Mouse (Mus musculus) C2C12 (cell line): ENCODE measurements around the gene Col23a1. TPM values are rescaled to one million over a fixed set of nuclear protein-coding genes. Genes with fewer than 3 reads are reported as not detected.

Experiments used
- H3K27me3 ChIP-seq: one replicate; pipeline ENCODE4 v1.6.1; 2011; ENCODE audit not compliant: control insufficient read depth, insufficient read depth, insufficient read length
- H3K36me3 ChIP-seq: one replicate; pipeline ENCODE4 v1.6.1; 2011; ENCODE audit not compliant: control insufficient read depth, insufficient read depth
- H3K4me3 ChIP-seq: one replicate; pipeline ENCODE4 v1.5.1; 2011; ENCODE audit warnings: mild to moderate bottlenecking, control low read depth; ENCODE audit not compliant: poor library complexity, insufficient read depth, severe bottlenecking
- H3K79me2 ChIP-seq: one replicate; pipeline ENCODE4 v1.6.1; 2011; ENCODE audit not compliant: control insufficient read depth, insufficient read depth
- H3K79me3 ChIP-seq: one replicate; pipeline ENCODE4 v1.6.1; 2011; ENCODE audit warnings: low read depth, control low read depth
- H3ac ChIP-seq: one replicate; pipeline ENCODE3; 2011; ENCODE audit warnings: low read depth; ENCODE audit not compliant: control insufficient read depth, insufficient read length
- CEBPB ChIP-seq: IDR thresholded peaks from one replicate; pipeline ENCODE4 v1.6.1; 2011; ENCODE audit warnings: low read depth, mild to moderate bottlenecking, control low read depth, moderate library complexity
- CTCF ChIP-seq: IDR thresholded peaks from one replicate; pipeline ENCODE4 v1.5.1; 2011; ENCODE audit not compliant: control insufficient read depth, insufficient read depth, insufficient read length
- FOSL1 ChIP-seq: IDR thresholded peaks from one replicate; pipeline ENCODE4 v1.8.0; 2011; ENCODE audit warnings: mild to moderate bottlenecking, low read length; ENCODE audit not compliant: poor library complexity, insufficient read depth, severe bottlenecking
- MAX ChIP-seq: IDR thresholded peaks from one replicate; pipeline ENCODE4 v1.6.1; 2011; ENCODE audit warnings: mild to moderate bottlenecking, control low read depth
- MYOD1 ChIP-seq: IDR thresholded peaks from one replicate; pipeline ENCODE4 v1.6.1; 2011; ENCODE audit warnings: low read depth; ENCODE audit not compliant: control insufficient read depth, insufficient read length
- MYOG ChIP-seq: IDR thresholded peaks from one replicate; pipeline ENCODE4 v1.6.1; 2011; ENCODE audit not compliant: control insufficient read depth, insufficient read length; ENCODE audit errors: extremely low read depth
- USF1 ChIP-seq: IDR thresholded peaks from one replicate; pipeline ENCODE4 v1.6.1; 2011; ENCODE audit warnings: low read depth, mild to moderate bottlenecking, control low read depth, moderate library complexity
- polyA plus RNA-seq: library from polyadenylated mRNA; unstranded; fragments of >200 nt; fragmentation: generic; extraction: Trizol; gene quantifications from one replicate; pipeline ENCODE4 v1.2.1, GENCODE M21; 2012; ENCODE audit warnings: missing spikeins

The Col23a1 gene
- polyA plus RNA-seq, 1 experiment, result 0.43 TPM

- no peaks in the 10 kb centered on the region for H3K79me3 ChIP-seq
- H3K4me3 ChIP-seq, result no peak overlapping the region
These were observed 6.0 kb downstream of the Col23a1 start for GRCm38 (mm10) chr11:51295742-51296141.

GRCm38 (mm10) chr11:51298691-51299090 is 9.0 kb downstream of the Col23a1 start:
- no peaks in the 10 kb centered on the region for H3K36me3 ChIP-seq
- no peak overlapping the region for H3ac ChIP-seq
- H3K79me3 ChIP-seq, result no peaks in the 10 kb centered on the region
- H3K79me2 ChIP-seq, result no peaks in the 10 kb centered on the region
- TF ChIP-seq USF1 (no peak), MYOG (no peak), CTCF (no peak), MAX (no peak), FOSL1 (no peak), CEBPB (no peak), MYOD1 (no peak)
- H3K4me3 ChIP-seq, result no peak overlapping the region
- H3K27me3 ChIP-seq, result peaks cover 10% of the 10 kb centered on the region

More at GRCm38 (mm10) chr11:51295742-51296141, 6.0 kb downstream of the Col23a1 start:
- H3ac ChIP-seq, result no peak overlapping the region
- peaks cover 16% of the 10 kb centered on the region for H3K27me3 ChIP-seq
- no peaks in the 10 kb centered on the region for H3K79me2 ChIP-seq
- no peak for TF ChIP-seq CTCF
- no peak for TF ChIP-seq USF1
- TF ChIP-seq MYOG, result no peak
- TF ChIP-seq CEBPB, result no peak
- TF ChIP-seq MYOD1, result no peak
- no peak for TF ChIP-seq FOSL1
- no peak for TF ChIP-seq MAX
- no peaks in the 10 kb centered on the region for H3K36me3 ChIP-seq

GRCm38 (mm10) chr11:51302396-51302795 is 12.7 kb downstream of the Col23a1 start:
- no peak overlapping the region for H3K4me3 ChIP-seq
- no peaks in the 10 kb centered on the region for H3K79me2 ChIP-seq
- TF ChIP-seq CEBPB, result no peak
- TF ChIP-seq CTCF, result no peak
- no peaks in the 10 kb centered on the region for H3K36me3 ChIP-seq
- no peak overlapping the region for H3ac ChIP-seq
- H3K79me3 ChIP-seq, result no peaks in the 10 kb centered on the region
- peaks cover 10% of the 10 kb centered on the region for H3K27me3 ChIP-seq

GRCm38 (mm10) chr11:51303981-51304553 is 14.3 kb downstream of the Col23a1 start:
- TF ChIP-seq MYOD1 (no peak), CTCF (no peak), CEBPB (no peak), USF1 (no peak), FOSL1 (no peak), MAX (no peak), MYOG (no peak)
- Histone ChIP-seq H3K36me3 (no peaks in the 10 kb centered on the region), H3ac (no peak overlapping the region), H3K4me3 (no peak overlapping the region), H3K27me3 (peaks cover 10% of the 10 kb centered on the region), H3K79me3 (no peaks in the 10 kb centered on the region), H3K79me2 (no peaks in the 10 kb centered on the region)

GRCm38 (mm10) chr11:51308306-51308705 is 18.6 kb downstream of the Col23a1 start:
- H3K79me2 ChIP-seq, result no peaks in the 10 kb centered on the region
- no peaks in the 10 kb centered on the region for H3K27me3 ChIP-seq
- TF ChIP-seq FOSL1, result no peak
- no peak for TF ChIP-seq USF1
- TF ChIP-seq CTCF, result no peak
- TF ChIP-seq MYOG, result no peak
- TF ChIP-seq CEBPB, result no peak
- no peak for TF ChIP-seq MYOD1
- no peak for TF ChIP-seq MAX
- H3K79me3 ChIP-seq, result no peaks in the 10 kb centered on the region
- H3ac ChIP-seq, result no peak overlapping the region
- H3K36me3 ChIP-seq, result no peaks in the 10 kb centered on the region
- H3K4me3 ChIP-seq, result no peak overlapping the region

- no peak overlapping the region for H3ac ChIP-seq
- no peaks in the 10 kb centered on the region for H3K27me3 ChIP-seq
- H3K4me3 ChIP-seq, result no peak overlapping the region
- no peak for TF ChIP-seq USF1
- no peak for TF ChIP-seq FOSL1
- TF ChIP-seq CTCF, result no peak
- no peak for TF ChIP-seq CEBPB
- TF ChIP-seq MYOG, result no peak
- TF ChIP-seq MYOD1, result no peak
- TF ChIP-seq MAX, result no peak
- H3K36me3 ChIP-seq, result no peaks in the 10 kb centered on the region
- no peaks in the 10 kb centered on the region for H3K79me2 ChIP-seq
- H3K79me3 ChIP-seq, result no peaks in the 10 kb centered on the region
These were observed 22.1 kb downstream of the Col23a1 start for GRCm38 (mm10) chr11:51311846-51312245.
